Mouse (Mus musculus): ENCODE data around the gene Kcna1. TPM values are rescaled to one million over a fixed set of nuclear protein-coding genes. Genes with fewer than 3 reads are reported as not detected.
A peak's percentile ranks its signal among the peaks of the same experiment; 100 is the strongest.

Kcna1 gene
- polyA plus RNA-seq, 1 experiment from 2014 or later: 4.2 TPM

- peaks cover 40% of the 10 kb centered on the region for H3K4me1 ChIP-seq
- H3K4me2 ChIP-seq (replicated peaks): peak overlapping the region; percentile 96
- peak overlapping the region; percentile 23; the same call in 1 of the 2 replicates for H3K9ac ChIP-seq
- ATAC-seq (ENCODE audit: insufficient number of reproducible peaks, low FRiP score, low TSS enrichment, low read depth): peak; percentile 36; the same call in 1 of the 2 replicates
- H3K27ac ChIP-seq (replicated peaks): no peak overlapping the region
- peaks cover 74% of the 10 kb centered on the region for H3K27me3 ChIP-seq
- peak overlapping the region; percentile 51 for H3K4me3 ChIP-seq (replicated peaks)
- no peaks in the 10 kb centered on the region for H3K36me3 ChIP-seq
- WGBS: under 1% methylated on average over 66 of the region's 66 CpGs
- H3K9me3 ChIP-seq (replicated peaks): no peaks in the 10 kb centered on the region
Observed at GRCm38 (mm10) chr6:126644181-126645043, 1.8 kb downstream of the Kcna1 start.

- H3K4me3 ChIP-seq (replicated peaks): peak overlapping the region; percentile 51
- H3K27ac ChIP-seq (replicated peaks): no peak overlapping the region
- H3K4me2 ChIP-seq (replicated peaks): peak overlapping the region; percentile 96
- peak overlapping the region; percentile 23; the same call in 1 of the 2 replicates for H3K9ac ChIP-seq
- ATAC-seq (ENCODE audit: insufficient number of reproducible peaks, low FRiP score, low TSS enrichment, low read depth): no peak
- H3K27me3 ChIP-seq: peaks cover 74% of the 10 kb centered on the region
- WGBS: 1% methylated on average over 25 of the region's 25 CpGs
- no peaks in the 10 kb centered on the region for H3K36me3 ChIP-seq
- H3K4me1 ChIP-seq: peaks cover 40% of the 10 kb centered on the region
- no peaks in the 10 kb centered on the region for H3K9me3 ChIP-seq (replicated peaks)
Observed at GRCm38 (mm10) chr6:126643341-126644055, 2.7 kb downstream of the Kcna1 start.

- peak overlapping the region; percentile 96 for H3K4me2 ChIP-seq (replicated peaks)
- H3K9ac ChIP-seq: no peak overlapping the region
- no peaks in the 10 kb centered on the region for H3K36me3 ChIP-seq
- no peak overlapping the region for H3K27ac ChIP-seq (replicated peaks)
- peak overlapping the region; percentile 51 for H3K4me3 ChIP-seq (replicated peaks)
- H3K27me3 ChIP-seq: peaks cover 73% of the 10 kb centered on the region
- under 1% methylated on average over 36 of the region's 36 CpGs for WGBS
- no peak for ATAC-seq (ENCODE audit: insufficient number of reproducible peaks, low FRiP score, low TSS enrichment, low read depth)
- H3K9me3 ChIP-seq (replicated peaks): no peaks in the 10 kb centered on the region
- peaks cover 40% of the 10 kb centered on the region for H3K4me1 ChIP-seq
Observed at GRCm38 (mm10) chr6:126642856-126643321, 3.3 kb downstream of the Kcna1 start.

DNA sequence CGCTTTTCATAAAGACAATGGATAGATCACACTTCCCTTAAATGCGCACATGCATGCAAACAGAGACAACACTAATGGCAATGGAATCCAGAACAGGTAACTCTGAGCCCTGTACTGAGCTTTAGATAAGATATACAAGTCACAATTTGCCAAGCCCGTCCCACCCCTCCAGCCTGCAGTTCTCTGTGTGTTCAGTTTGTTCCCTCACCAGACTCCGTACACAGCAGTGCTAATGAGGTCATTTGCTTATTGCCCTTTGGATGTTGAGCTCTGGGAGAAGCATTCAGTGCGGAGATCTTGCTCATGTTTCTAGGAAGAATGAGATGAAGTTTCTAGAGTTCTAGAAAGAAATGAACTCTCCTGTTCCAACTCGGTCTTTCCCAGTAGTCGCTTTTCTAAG is 17.7 kb downstream of the Kcna1 start:
- H3K9ac ChIP-seq: no peak overlapping the region
- H3K4me1 ChIP-seq: no peaks in the 10 kb centered on the region
- no peak overlapping the region for H3K27ac ChIP-seq (replicated peaks)
- no peak overlapping the region for H3K4me3 ChIP-seq (replicated peaks)
- H3K27me3 ChIP-seq: no peaks in the 10 kb centered on the region
- H3K9me3 ChIP-seq (replicated peaks): no peaks in the 10 kb centered on the region
- WGBS: 81% methylated on average over 7 of the region's 7 CpGs
- ATAC-seq (ENCODE audit: insufficient number of reproducible peaks, low FRiP score, low TSS enrichment, low read depth): no peak
- H3K36me3 ChIP-seq: no peaks in the 10 kb centered on the region
- no peak overlapping the region for H3K4me2 ChIP-seq (replicated peaks)

DNA sequence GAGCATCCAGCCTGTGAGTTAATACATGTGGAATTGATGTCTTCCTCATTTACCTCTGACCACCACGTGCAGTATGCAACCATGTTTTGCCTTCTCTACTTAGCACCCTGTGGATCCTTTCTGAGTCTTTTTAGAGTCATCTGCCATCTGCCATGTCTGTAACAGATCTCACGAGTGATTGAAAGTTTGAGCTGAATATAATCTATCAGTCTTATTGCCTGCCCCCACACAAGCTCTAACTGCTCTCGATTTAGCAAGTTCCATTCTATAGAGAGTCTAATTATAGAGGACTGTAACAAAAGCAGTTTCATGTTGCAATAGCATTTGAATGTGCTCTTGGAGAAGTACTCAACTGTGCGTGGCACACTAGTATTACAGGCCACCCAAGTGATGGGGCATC is 27.7 kb downstream of the Kcna1 start:
- 65% methylated on average over 4 of the region's 4 CpGs for WGBS
- Histone ChIP-seq H3K9me3 (replicated peaks) (no peaks in the 10 kb centered on the region), H3K4me3 (replicated peaks) (no peak overlapping the region), H3K36me3 (no peaks in the 10 kb centered on the region), H3K27ac (replicated peaks) (no peak overlapping the region), H3K4me1 (no peaks in the 10 kb centered on the region), H3K4me2 (replicated peaks) (no peak overlapping the region), H3K9ac (no peak overlapping the region), H3K27me3 (no peaks in the 10 kb centered on the region)
- no peak for ATAC-seq (ENCODE audit: insufficient number of reproducible peaks, low FRiP score, low TSS enrichment, low read depth)

DNA sequence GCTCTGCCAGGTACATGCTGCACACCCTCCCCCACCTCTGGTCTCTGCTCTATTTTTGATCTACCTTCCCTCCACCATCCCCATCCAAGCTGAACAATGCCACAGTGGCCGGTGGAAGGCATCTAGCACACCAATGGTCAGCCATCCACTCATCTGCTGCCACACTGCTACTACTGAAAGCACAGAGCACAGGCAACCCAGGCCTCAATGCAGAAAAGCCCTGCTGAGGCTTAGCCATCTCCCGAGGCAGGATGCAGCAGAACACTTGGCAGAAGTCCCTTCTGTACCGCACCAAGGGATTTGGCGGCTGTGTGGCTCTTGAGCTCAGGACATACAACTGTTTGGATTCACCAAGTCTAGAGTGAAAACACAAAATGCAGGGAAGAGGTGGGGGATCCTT is 35.4 kb downstream of the Kcna1 start:
- ATAC-seq (ENCODE audit: insufficient number of reproducible peaks, low FRiP score, low TSS enrichment, low read depth): no peak
- Histone ChIP-seq H3K27ac (replicated peaks) (no peak overlapping the region), H3K36me3 (no peaks in the 10 kb centered on the region), H3K4me3 (replicated peaks) (no peak overlapping the region), H3K27me3 (0 out of 2 replicates have a peak, but pooled peaks cover 4% of the 10 kb centered on the region), H3K4me2 (replicated peaks) (no peak overlapping the region), H3K9me3 (replicated peaks) (no peaks in the 10 kb centered on the region), H3K9ac (no peak overlapping the region), H3K4me1 (peaks cover 8% of the 10 kb centered on the region; the same call in 1 of the 2 replicates)
- WGBS: 67% methylated on average over 4 of the region's 4 CpGs

GRCm38 (mm10) chr6:126609193-126609947 is 36.8 kb downstream of the Kcna1 start:
- H3K27ac ChIP-seq (replicated peaks): no peak overlapping the region
- H3K4me3 ChIP-seq (replicated peaks): no peak overlapping the region
- WGBS: 64% methylated on average over 17 of the region's 17 CpGs
- H3K36me3 ChIP-seq: no peaks in the 10 kb centered on the region
- H3K4me1 ChIP-seq: peaks cover 8% of the 10 kb centered on the region; the same call in 1 of the 2 replicates
- H3K4me2 ChIP-seq (replicated peaks): no peak overlapping the region
- no peaks in the 10 kb centered on the region for H3K9me3 ChIP-seq (replicated peaks)
- no peak for ATAC-seq (ENCODE audit: insufficient number of reproducible peaks, low FRiP score, low TSS enrichment, low read depth)
- H3K9ac ChIP-seq: no peak overlapping the region
- 0 out of 2 replicates have a peak, but pooled peaks cover 4% of the 10 kb centered on the region for H3K27me3 ChIP-seq

GRCm38 (mm10) chr6:126601843-126602326 is 44.3 kb downstream of the Kcna1 start:
- no peaks in the 10 kb centered on the region for H3K36me3 ChIP-seq
- H3K4me3 ChIP-seq (replicated peaks): no peak overlapping the region
- WGBS: 60% methylated on average over 13 of the region's 13 CpGs
- H3K4me2 ChIP-seq (replicated peaks): no peak overlapping the region
- H3K4me1 ChIP-seq: no peaks in the 10 kb centered on the region
- H3K9ac ChIP-seq: no peak overlapping the region
- no peaks in the 10 kb centered on the region for H3K9me3 ChIP-seq (replicated peaks)
- ATAC-seq (ENCODE audit: insufficient number of reproducible peaks, low FRiP score, low TSS enrichment, low read depth): no peak
- no peak overlapping the region for H3K27ac ChIP-seq (replicated peaks)
- H3K27me3 ChIP-seq: no peaks in the 10 kb centered on the region

GRCm38 (mm10) chr6:126599201-126599995 is 46.8 kb downstream of the Kcna1 start:
- no peak overlapping the region for H3K4me3 ChIP-seq (replicated peaks)
- H3K4me1 ChIP-seq: no peaks in the 10 kb centered on the region; the same call in 1 of the 2 replicates
- no peaks in the 10 kb centered on the region for H3K36me3 ChIP-seq
- no peak overlapping the region for H3K9ac ChIP-seq
- H3K27ac ChIP-seq (replicated peaks): no peak overlapping the region
- no peak overlapping the region for H3K4me2 ChIP-seq (replicated peaks)
- 79% methylated on average over 3 of the region's 3 CpGs for WGBS
- ATAC-seq (ENCODE audit: insufficient number of reproducible peaks, low FRiP score, low TSS enrichment, low read depth): no peak
- no peaks in the 10 kb centered on the region for H3K9me3 ChIP-seq (replicated peaks)
- no peaks in the 10 kb centered on the region; the same call in 1 of the 2 replicates for H3K27me3 ChIP-seq

- no peak overlapping the region for H3K4me3 ChIP-seq (replicated peaks)
- no peaks in the 10 kb centered on the region for H3K36me3 ChIP-seq
- H3K27ac ChIP-seq (replicated peaks): no peak overlapping the region
- no peaks in the 10 kb centered on the region; the same call in 1 of the 2 replicates for H3K27me3 ChIP-seq
- WGBS: 92% methylated on average over 4 of the region's 4 CpGs
- ATAC-seq (ENCODE audit: insufficient number of reproducible peaks, low FRiP score, low TSS enrichment, low read depth): no peak
- H3K4me2 ChIP-seq (replicated peaks): no peak overlapping the region
- H3K4me1 ChIP-seq: no peaks in the 10 kb centered on the region; the same call in 1 of the 2 replicates
- no peak overlapping the region for H3K9ac ChIP-seq
- no peaks in the 10 kb centered on the region for H3K9me3 ChIP-seq (replicated peaks)
Observed at GRCm38 (mm10) chr6:126597741-126598140, 48.4 kb downstream of the Kcna1 start.

Data from embryonic facial prominence, embryonic 15.5 days (tissue).